Mouse (Mus musculus) R1 (cell line): ENCODE results near the gene Psg16.

Experiments used
- DNase-seq: peaks from one replicate; pipeline ENCODE4 v3.0.0-alpha.2; 2018; ENCODE audit warnings: low read depth, low spot score

Psg16 gene

GRCm38 (mm10) chr7:17073904-17074615, at the start of gene Psg16:
TSS of gene Psg16 (plus strand) at chr7:17074040.
- peak; percentile 85 for DNase-seq

GRCm38 (mm10) chr7:17024141-17024540, 49.7 kb upstream of the Psg16 start:
- DNase-seq, result no peak

- no peak for DNase-seq
Measured at GRCm38 (mm10) chr7:17024814-17025504, 48.9 kb upstream of the Psg16 start.

GRCm38 (mm10) chr7:17025505-17025894, 48.3 kb upstream of the Psg16 start:
- DNase-seq, result no peak

- DNase-seq, result no peak
Measured at GRCm38 (mm10) chr7:17025896-17026622, 47.8 kb upstream of the Psg16 start.

- peak; percentile 89 for DNase-seq
Measured at GRCm38 (mm10) chr7:17026710-17027587, 46.9 kb upstream of the Psg16 start.

- peak; percentile 93 for DNase-seq
Measured at GRCm38 (mm10) chr7:17027588-17028343, 46.1 kb upstream of the Psg16 start, which contains the start of gene Ppp5c. TSS of gene Ppp5c (minus strand) at chr7:17027924.

- no peak for DNase-seq
Measured at GRCm38 (mm10) chr7:17028923-17029322, 44.9 kb upstream of the Psg16 start.

GRCm38 (mm10) chr7:17030239-17030638, 43.6 kb upstream of the Psg16 start:
- DNase-seq, result no peak

GRCm38 (mm10) chr7:17038018-17038695, 35.7 kb upstream of the Psg16 start:
- DNase-seq, result no peak

- no peak for DNase-seq
Measured at GRCm38 (mm10) chr7:17039373-17039772, 34.5 kb upstream of the Psg16 start.

- peak; percentile 49 for DNase-seq
Measured at GRCm38 (mm10) chr7:17045743-17046142, 28.1 kb upstream of the Psg16 start.

- peak; percentile 91 for DNase-seq
Measured at GRCm38 (mm10) chr7:17047041-17047682, 26.7 kb upstream of the Psg16 start.

GRCm38 (mm10) chr7:17048431-17049190, 25.2 kb upstream of the Psg16 start:
- DNase-seq, result no peak

GRCm38 (mm10) chr7:17050491-17050890, 23.3 kb upstream of the Psg16 start:
- DNase-seq, result no peak

- DNase-seq, result peak; percentile 79
Measured at GRCm38 (mm10) chr7:17050933-17051594, 22.8 kb upstream of the Psg16 start.

GRCm38 (mm10) chr7:17054325-17054989, 19.4 kb upstream of the Psg16 start:
- DNase-seq, result no peak
